Mouse (Mus musculus) R1 (cell line): ENCODE measurements at regions not wholly inside any gene's neighbourhood (a gene's known extent, or its start where the extent isn't known, plus 50 kb on each side); places are given as distances from the start of the nearest gene placed in this dataset.

Source experiments
- DNase-seq: peaks from one replicate; pipeline ENCODE4 v3.0.0-alpha.2; 2018; ENCODE audit warnings: low read depth, low spot score

DNA sequence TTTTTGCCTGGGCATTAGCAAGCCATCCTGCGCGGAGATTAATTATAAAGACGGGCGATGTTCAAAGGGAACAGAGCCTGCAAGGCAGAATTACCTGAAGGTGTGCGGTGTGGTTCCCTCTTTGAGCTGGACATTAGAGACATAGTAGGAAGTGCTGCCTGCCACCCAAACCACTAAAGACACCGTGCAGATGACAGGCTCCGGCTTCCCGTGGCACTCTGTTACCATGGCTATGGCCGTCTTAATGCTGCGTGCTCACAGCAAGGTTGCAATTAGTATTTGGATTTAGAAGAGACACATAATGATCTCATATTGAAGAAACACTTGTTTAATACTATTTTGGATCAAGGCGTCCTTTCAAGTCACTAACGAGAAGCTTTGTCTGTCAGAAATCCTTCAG, 95.0 kb upstream of the Sox5 start:
- peak; percentile 14 for DNase-seq

DNA sequence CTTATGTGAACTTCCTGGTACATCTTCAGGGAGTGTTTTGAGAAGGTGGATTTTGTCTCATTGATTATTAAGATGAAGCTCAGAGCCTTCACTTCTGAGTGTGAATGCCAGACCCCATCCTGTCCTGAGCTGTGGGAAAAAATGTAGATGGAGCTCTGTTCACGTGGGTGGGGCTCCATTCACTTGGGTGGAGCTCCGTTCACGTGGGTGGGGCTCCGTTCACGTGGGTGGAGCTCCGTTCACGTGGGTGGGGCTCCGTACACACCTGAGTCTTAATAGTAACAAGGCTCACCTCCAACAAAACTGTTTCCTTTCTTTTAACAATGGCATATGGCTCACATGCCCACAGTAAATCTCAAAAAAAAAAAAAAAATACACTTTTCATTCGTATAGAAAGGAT, 94.1 kb upstream of the Sox5 start:
- peak; percentile 77 for DNase-seq

- DNase-seq: no peak
Observed at GRCm38 (mm10) chr6:144874251-144874650, 92.5 kb upstream of the Sox5 start.

DNA sequence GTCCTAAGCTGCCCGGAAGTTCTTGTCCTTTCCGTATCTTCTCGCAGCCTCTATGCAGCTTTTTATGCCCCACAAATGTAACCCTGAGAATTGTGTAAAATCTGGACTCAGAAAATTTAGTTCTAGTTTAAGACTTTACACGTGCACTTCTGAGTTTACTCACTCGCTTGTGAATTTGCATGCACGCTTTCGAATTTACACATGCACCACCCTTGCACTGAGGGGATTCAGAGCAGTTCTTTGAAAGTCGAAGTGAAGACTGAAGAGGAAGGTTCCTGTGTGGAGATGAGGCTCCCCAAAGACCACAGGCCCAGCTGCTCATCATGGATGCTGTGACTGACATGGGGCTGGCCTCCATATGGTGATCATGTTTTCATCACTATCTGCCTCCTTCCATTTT, 89.2 kb upstream of the Sox5 start:
- no peak for DNase-seq

DNA sequence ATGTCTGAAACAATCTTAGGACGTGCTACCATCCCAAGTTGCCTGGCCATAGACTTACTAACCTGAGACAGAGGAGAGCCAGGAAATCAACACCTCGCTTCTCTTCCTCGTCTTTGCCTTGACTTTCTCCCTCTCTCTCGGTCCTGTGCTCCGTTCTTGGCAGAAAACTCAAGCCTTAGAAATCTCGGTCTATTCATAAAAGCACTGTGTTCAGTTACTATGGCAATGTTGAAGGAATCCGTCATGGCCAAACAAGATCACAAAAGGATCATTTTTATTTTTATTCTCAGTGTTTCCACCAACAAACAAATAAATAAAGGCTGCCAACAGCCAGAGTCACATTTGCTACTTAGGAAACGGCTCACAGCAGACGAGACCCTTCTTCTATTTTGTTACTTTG, 85.6 kb upstream of the Sox5 start:
- no peak for DNase-seq

GRCm38 (mm10) chr6:144864026-144864425, 82.2 kb upstream of the Sox5 start:
- no peak for DNase-seq

GRCm38 (mm10) chr6:144863430-144863994, 81.7 kb upstream of the Sox5 start:
- DNase-seq: no peak

GRCm38 (mm10) chr6:144841510-144841909, 59.7 kb upstream of the Sox5 start:
- peak; percentile 21 for DNase-seq

- DNase-seq: no peak
Observed at GRCm38 (mm10) chr6:144839383-144839782, 57.6 kb upstream of the Sox5 start.

DNA sequence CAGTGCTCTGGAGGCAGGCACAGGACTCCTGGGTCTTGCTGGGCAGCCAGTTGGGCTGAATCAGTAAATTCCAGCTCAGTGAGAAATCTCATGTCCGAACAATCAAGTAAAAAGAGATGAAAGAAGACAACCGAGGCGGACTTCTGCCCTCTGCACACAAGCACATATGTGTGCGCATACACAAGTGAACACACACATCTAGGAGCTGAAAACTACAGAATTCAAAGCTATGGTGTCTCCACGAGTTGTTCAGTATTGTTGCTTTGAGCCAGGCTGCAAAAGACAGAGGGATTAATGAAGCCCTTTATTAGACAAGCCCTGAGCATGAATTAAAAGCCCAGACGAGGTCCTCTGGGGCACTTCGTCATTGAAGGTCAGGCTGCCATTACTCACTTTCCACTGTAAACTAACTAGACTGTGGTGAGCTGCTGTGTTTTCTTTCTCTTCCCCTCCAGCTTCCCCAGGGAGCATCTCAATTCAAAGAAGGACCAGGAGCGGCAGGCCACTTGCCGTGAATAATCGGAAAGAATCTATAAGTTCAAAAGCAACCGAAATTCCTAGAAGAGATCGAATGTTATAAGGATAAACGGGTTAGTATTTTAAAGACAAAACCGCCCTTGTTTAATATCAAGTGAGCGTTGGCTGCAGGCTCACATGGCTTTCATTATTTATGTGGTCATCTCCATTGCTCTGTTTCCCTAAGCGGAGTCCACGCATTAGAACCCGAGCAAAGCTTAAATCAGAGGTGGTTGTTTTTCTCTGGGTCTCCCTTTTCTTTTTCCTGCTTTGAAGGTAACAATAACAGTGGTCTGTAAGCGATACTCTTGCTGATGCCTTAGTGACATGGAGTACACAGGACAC, 52.8 kb upstream of the Sox5 start:
- DNase-seq: no peak
